Mouse (Mus musculus): ENCODE results near the gene Mtmr14.

GRCm38 (mm10) chr6:113283500-113283899 is 45.9 kb downstream of the Mtmr14 start:
- TF ChIP-seq CTCF (IDR thresholded peaks at IDR 0.05; ENCODE audit: low read depth) (no peak), EP300 (IDR thresholded peaks at IDR 0.05; ENCODE audit: low read depth) (no peak)
